Mouse (Mus musculus) heart, embryonic 14.5 days (tissue): ENCODE measurements at regions not wholly inside any gene's neighbourhood (a gene's known extent, or its start where the extent isn't known, plus 50 kb on each side); places are given as distances from the start of the nearest gene placed in this dataset.

ENCODE experiments used
- ATAC-seq: fragments of 200-750 bp; cut with Nextera tagmentation; 2 replicates; pipeline ENCODE4 v1.8.0; 2017; ENCODE audit warnings: low read depth, moderate TSS enrichment; ENCODE audit not compliant: insufficient number of reproducible peaks, insufficient read depth, low FRiP score
- H3K27ac ChIP-seq, 2 experiments: fragments of 200-500 bp in 1 of 2; fragments of 300-500 bp in 1 of 2; sonication (generic) in 1 of 2; replicated peaks in 1 of 2; 2 replicates each; pipeline ENCODE4 v1.5.1; 2012 to 2014; ENCODE audit warnings: low read depth in 2 of 2, low read length in 2 of 2, control low read depth in 1 of 2, mild to moderate bottlenecking in 1 of 2, mixed read lengths in 1 of 2; ENCODE audit not compliant: control insufficient read depth in 1 of 2, insufficient read depth in 1 of 2
- H3K27me3 ChIP-seq: fragments of 300-500 bp; sonication (generic); 2 replicates; pipeline ENCODE4 v1.6.1; 2014; ENCODE audit warnings: mild to moderate bottlenecking, low read length, control low read depth; ENCODE audit not compliant: control insufficient read depth, insufficient read depth
- H3K36me3 ChIP-seq: fragments of 300-500 bp; sonication (generic); 2 replicates; pipeline ENCODE4 v1.6.1; 2014; ENCODE audit warnings: mild to moderate bottlenecking, control low read depth, low read length, mixed read lengths; ENCODE audit not compliant: control insufficient read depth, insufficient read depth
- H3K4me1 ChIP-seq, 2 experiments: fragments of 200-500 bp in 1 of 2; fragments of 300-500 bp in 1 of 2; sonication (generic) in 1 of 2; 2 replicates each; pipeline ENCODE4 v1.6.1; 2012 to 2014; ENCODE audit warnings: low read length in 2 of 2, control low read depth in 1 of 2, mixed read lengths in 1 of 2; ENCODE audit not compliant: control insufficient read depth in 2 of 2, insufficient read depth in 2 of 2
- H3K4me2 ChIP-seq: fragments of 300-500 bp; sonication (generic); 2 replicates; pipeline ENCODE4 v1.6.1; 2014; ENCODE audit warnings: mild to moderate bottlenecking, low read length
- H3K4me3 ChIP-seq, 2 experiments: fragments of 200-500 bp in 1 of 2; fragments of 300-500 bp in 1 of 2; sonication (generic) in 1 of 2; 2 replicates each; pipeline ENCODE4 v1.5.1; 2012 to 2014; ENCODE audit warnings: low read length in 2 of 2, mild to moderate bottlenecking in 2 of 2, control low read depth in 1 of 2, low read depth in 1 of 2, moderate library complexity in 1 of 2; ENCODE audit not compliant: control insufficient read depth in 1 of 2, insufficient read depth in 1 of 2
- H3K9ac ChIP-seq: fragments of 300-500 bp; sonication (generic); 2 replicates; pipeline ENCODE4 v1.6.1; 2014; ENCODE audit warnings: mild to moderate bottlenecking, low read length
- H3K9me3 ChIP-seq: fragments of 300-500 bp; sonication (generic); 2 replicates; pipeline ENCODE4 v1.6.1; 2016; ENCODE audit warnings: low read length, control low read depth; ENCODE audit not compliant: control insufficient read depth
- WGBS: fragments of 180-500 bp; shearing (Covaris S2); extraction: QIAGEN DNeasy Blood & Tissue Kit; methylation state at CpG from one replicate; pipeline ENCODE4 v1.1.7; 2014; 5-methylcytosine and 5-hydroxymethylcytosine counted together

GRCm38 (mm10) chr6:106925486-106925885 lies 125.6 kb upstream of the Crbn start:
- H3K4me1 ChIP-seq, result no peaks in the 10 kb centered on the region
- H3K27me3 ChIP-seq, result no peaks in the 10 kb centered on the region
- H3K9ac ChIP-seq, result no peak overlapping the region
- H3K4me2 ChIP-seq, result no peak overlapping the region
- no peaks in the 10 kb centered on the region for H3K9me3 ChIP-seq
- no peak for ATAC-seq
- H3K4me3 ChIP-seq, result no peak overlapping the region
- no peak overlapping the region for H3K27ac ChIP-seq
- H3K36me3 ChIP-seq, result no peaks in the 10 kb centered on the region
- WGBS, result 92% methylated on average over 2 of the region's 2 CpGs

GRCm38 (mm10) chr6:106933584-106933983 lies 133.7 kb upstream of the Crbn start:
- Histone ChIP-seq H3K27me3 (no peaks in the 10 kb centered on the region), H3K27ac (no peak overlapping the region), H3K36me3 (no peaks in the 10 kb centered on the region), H3K4me3 (no peak overlapping the region), H3K4me1 (no peaks in the 10 kb centered on the region), H3K9ac (no peak overlapping the region), H3K9me3 (no peaks in the 10 kb centered on the region), H3K4me2 (no peak overlapping the region)
- ATAC-seq, result no peak
- WGBS, result 67% methylated on average over 6 of the region's 6 CpGs

GRCm38 (mm10) chr6:106946227-106946927 lies 146.5 kb upstream of the Crbn start:
- WGBS, result 49% methylated on average over 3 of the region's 3 CpGs
- no peaks in the 10 kb centered on the region for H3K27me3 ChIP-seq
- H3K4me1 ChIP-seq, result no peaks in the 10 kb centered on the region
- H3K27ac ChIP-seq, result no peak overlapping the region
- H3K9me3 ChIP-seq, result no peaks in the 10 kb centered on the region
- no peaks in the 10 kb centered on the region for H3K36me3 ChIP-seq
- no peak overlapping the region for H3K4me3 ChIP-seq
- H3K9ac ChIP-seq, result no peak overlapping the region
- ATAC-seq, result no peak
- H3K4me2 ChIP-seq, result no peak overlapping the region

GRCm38 (mm10) chr6:106950909-106951308 lies 151.0 kb upstream of the Crbn start:
- Histone ChIP-seq H3K9ac (no peak overlapping the region), H3K4me3 (no peak overlapping the region), H3K9me3 (no peaks in the 10 kb centered on the region), H3K27me3 (no peaks in the 10 kb centered on the region), H3K4me2 (no peak overlapping the region), H3K36me3 (no peaks in the 10 kb centered on the region), H3K27ac (no peak overlapping the region), H3K4me1 (no peaks in the 10 kb centered on the region)
- ATAC-seq, result no peak
- 38% methylated on average over 4 of the region's 4 CpGs for WGBS

GRCm38 (mm10) chr6:106961320-106961719 lies 161.4 kb upstream of the Crbn start:
- Histone ChIP-seq H3K4me3 (no peak overlapping the region), H3K9ac (no peak overlapping the region), H3K9me3 (no peaks in the 10 kb centered on the region), H3K4me1 (no peaks in the 10 kb centered on the region), H3K27ac (no peak overlapping the region), H3K27me3 (no peaks in the 10 kb centered on the region), H3K4me2 (no peak overlapping the region), H3K36me3 (no peaks in the 10 kb centered on the region)
- WGBS, result 78% methylated on average over 2 of the region's 2 CpGs
- ATAC-seq, result no peak

- Histone ChIP-seq H3K36me3 (no peaks in the 10 kb centered on the region), H3K4me2 (no peak overlapping the region), H3K9me3 (no peaks in the 10 kb centered on the region), H3K9ac (no peak overlapping the region), H3K4me3 (no peak overlapping the region), H3K4me1 (no peaks in the 10 kb centered on the region), H3K27ac (no peak overlapping the region), H3K27me3 (no peaks in the 10 kb centered on the region)
- 62% methylated on average over 1 of the region's 1 CpGs for WGBS
- ATAC-seq, result no peak
Measured at GRCm38 (mm10) chr6:106964337-106964736, 164.5 kb upstream of the Crbn start.

- H3K4me1 ChIP-seq, result no peaks in the 10 kb centered on the region
- H3K36me3 ChIP-seq, result no peaks in the 10 kb centered on the region
- no peak overlapping the region for H3K9ac ChIP-seq
- no peak for ATAC-seq
- no peak overlapping the region for H3K4me3 ChIP-seq
- WGBS, result 38% methylated on average over 2 of the region's 2 CpGs
- H3K4me2 ChIP-seq, result no peak overlapping the region
- no peaks in the 10 kb centered on the region for H3K9me3 ChIP-seq
- H3K27me3 ChIP-seq, result no peaks in the 10 kb centered on the region
- H3K27ac ChIP-seq, result no peak overlapping the region
Measured at GRCm38 (mm10) chr6:106975439-106975838, 175.6 kb upstream of the Crbn start.

- no peaks in the 10 kb centered on the region for H3K4me1 ChIP-seq
- no peak for ATAC-seq
- H3K27ac ChIP-seq, result no peak overlapping the region
- H3K9ac ChIP-seq, result no peak overlapping the region
- H3K9me3 ChIP-seq, result no peaks in the 10 kb centered on the region
- no peak overlapping the region for H3K4me3 ChIP-seq
- no peak overlapping the region for H3K4me2 ChIP-seq
- no peaks in the 10 kb centered on the region for H3K36me3 ChIP-seq
- no peaks in the 10 kb centered on the region for H3K27me3 ChIP-seq
Measured at GRCm38 (mm10) chr6:106978721-106979120, 178.8 kb upstream of the Crbn start.
